Mouse (Mus musculus) embryo, embryonic 10 days (tissue): ENCODE results near the gene Fam234a.
"Not testable (repeated sequence)": the region's sequence is repeated elsewhere in the genome, so short reads cannot be mapped to it uniquely, and the experiment has no call there.

ENCODE experiments used
- DNase-seq: peaks from one replicate; pipeline ENCODE4 v3.0.0-alpha.2; 2015; ENCODE audit warnings: low spot score

Fam234a gene

GRCm38 (mm10) chr17:26175248-26175647, 68.8 kb downstream of the Fam234a start:
- not testable (repeated sequence) for DNase-seq

- no peak for DNase-seq
Observed at GRCm38 (mm10) chr17:26168039-26168438, 76.0 kb downstream of the Fam234a start.

- DNase-seq: no peak
Observed at GRCm38 (mm10) chr17:26162736-26163135, 81.3 kb downstream of the Fam234a start.
